Mouse (Mus musculus): ENCODE results near the gene Fam3b.

Fam3b gene

GRCm38 (mm10) chr16:97478655-97479054 lies 36.0 kb downstream of the Fam3b start:
- no peak for DNase-seq

- DNase-seq: no peak
These were observed 38.1 kb downstream of the Fam3b start for GRCm38 (mm10) chr16:97476524-97476923.

- DNase-seq: no peak
These were observed 39.0 kb downstream of the Fam3b start for GRCm38 (mm10) chr16:97475581-97475980.

GRCm38 (mm10) chr16:97474671-97475070 lies 39.9 kb downstream of the Fam3b start:
- no peak for DNase-seq

- DNase-seq: no peak
These were observed 46.4 kb downstream of the Fam3b start for GRCm38 (mm10) chr16:97467993-97468791.

GRCm38 (mm10) chr16:97467472-97467871 lies 47.1 kb downstream of the Fam3b start:
- no peak for DNase-seq

- no peak for DNase-seq
These were observed 48.2 kb downstream of the Fam3b start for GRCm38 (mm10) chr16:97466182-97466957.

- DNase-seq: no peak
These were observed 52.0 kb downstream of the Fam3b start, which contains the start of gene Mx1 for GRCm38 (mm10) chr16:97462481-97463181. Gene Mx1, minus strand, starts transcription at chr16:97462907.

GRCm38 (mm10) chr16:97461271-97461670 lies 53.3 kb downstream of the Fam3b start:
- DNase-seq: no peak

GRCm38 (mm10) chr16:97459831-97460230 lies 54.8 kb downstream of the Fam3b start:
- no peak for DNase-seq

- DNase-seq: no peak
These were observed 67.2 kb downstream of the Fam3b start for GRCm38 (mm10) chr16:97447386-97447785.

- peak; percentile 27 to 33 for DNase-seq
These were observed 70.8 kb downstream of the Fam3b start for GRCm38 (mm10) chr16:97443670-97444263.

GRCm38 (mm10) chr16:97441967-97442366 lies 72.6 kb downstream of the Fam3b start:
- no peak for DNase-seq

- no peak for DNase-seq
These were observed 76.4 kb downstream of the Fam3b start for GRCm38 (mm10) chr16:97438191-97438590.

- DNase-seq: no peak
These were observed 77.1 kb downstream of the Fam3b start for GRCm38 (mm10) chr16:97437448-97438056.

- DNase-seq: peak; percentile 12 to 13
These were observed 80.4 kb downstream of the Fam3b start for GRCm38 (mm10) chr16:97434206-97434605.

GRCm38 (mm10) chr16:97431328-97431727 lies 83.3 kb downstream of the Fam3b start:
- DNase-seq: peak in 1 of 2 experiments; percentile 4

- DNase-seq: no peak
These were observed 84.5 kb downstream of the Fam3b start for GRCm38 (mm10) chr16:97430091-97430490.

GRCm38 (mm10) chr16:97428026-97428425 lies 86.6 kb downstream of the Fam3b start:
- DNase-seq: no peak

GRCm38 (mm10) chr16:97423627-97424026 lies 91.0 kb downstream of the Fam3b start:
- DNase-seq: no peak

- DNase-seq: no peak
These were observed 92.9 kb downstream of the Fam3b start for GRCm38 (mm10) chr16:97421671-97422070.

Measured in cerebellum, adult 18-20 months (tissue).